ENCODE assay signal across 8 mouse cellular contexts in the genomic region with DNA sequence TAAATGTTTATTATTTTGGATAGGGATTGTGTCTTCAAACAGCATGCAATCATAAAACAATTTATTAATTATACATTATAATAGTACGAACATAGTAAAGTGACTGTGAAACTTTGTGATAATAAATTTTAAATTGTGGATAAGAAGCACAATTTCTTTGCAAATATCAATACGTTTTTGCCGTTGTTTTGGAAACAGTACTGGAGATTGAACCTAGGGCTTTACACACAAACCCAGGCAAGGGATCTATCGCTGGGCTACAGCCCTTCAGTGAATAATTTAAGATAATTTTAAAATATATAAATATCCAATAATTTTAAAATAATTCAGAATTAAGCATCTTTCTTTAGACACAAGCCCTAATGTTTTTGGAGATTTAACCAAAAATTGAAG. TPM values are rescaled to one million over a fixed set of nuclear protein-coding genes. Genes with fewer than 3 reads are reported as not detected.
DNase-seq lines count a peak whose midpoint lies in the region; ATAC-seq and TF ChIP-seq lines count a peak whose summit lies in the region.

No protein-coding gene starts in this region.

- H3K9me3 ChIP-seq in forebrain, embryonic 13.5 days (replicated peaks): no peaks in the 10 kb centered on the region
- no peaks in the 10 kb centered on the region for H3K9me3 ChIP-seq in intestine, embryonic 15.5 days
- no peaks in the 10 kb centered on the region for H3K9me3 ChIP-seq in midbrain, embryonic 16.5 days (replicated peaks; ENCODE audit: control insufficient read depth, low read length, poor library complexity, severe bottlenecking)

- H3K27me3 ChIP-seq in forebrain, embryonic 13.5 days: no peaks in the 10 kb centered on the region
- no peaks in the 10 kb centered on the region; the same call in 1 of the 2 replicates for H3K27me3 ChIP-seq in intestine, embryonic 15.5 days (replicated peaks)
- H3K27me3 ChIP-seq in midbrain, embryonic 16.5 days (ENCODE audit: control insufficient read depth, insufficient read depth, low read depth, low read length): peaks cover 2% of the 10 kb centered on the region; the same call in 1 of the 2 replicates

- no peak for TF ChIP-seq CTCF in layer of hippocampus, adult 2 months (conservative IDR thresholded peaks at IDR 0.05)

- H3K9ac ChIP-seq in forebrain, embryonic 13.5 days: no peak overlapping the region
- H3K9ac ChIP-seq in intestine, embryonic 15.5 days: no peak overlapping the region
- no peak overlapping the region for H3K9ac ChIP-seq in midbrain, embryonic 16.5 days (ENCODE audit: low read depth, low read length)

- H3K36me3 ChIP-seq in forebrain, embryonic 13.5 days (ENCODE audit: poor library complexity, severe bottlenecking): no peaks in the 10 kb centered on the region
- no peaks in the 10 kb centered on the region for H3K36me3 ChIP-seq in intestine, embryonic 15.5 days
- H3K36me3 ChIP-seq in midbrain, embryonic 16.5 days (ENCODE audit: control insufficient read depth, insufficient read depth, low read length): no peaks in the 10 kb centered on the region

- peak overlapping the region; percentile 55 for H3K4me3 ChIP-seq in layer of hippocampus, adult 2 months
- no peak overlapping the region for H3K4me3 ChIP-seq in forebrain, embryonic 13.5 days
- no peak overlapping the region for H3K4me3 ChIP-seq in intestine, embryonic 15.5 days (replicated peaks)
- peak overlapping the region; percentile 48; the same call in 1 of the 2 replicates for H3K4me3 ChIP-seq in midbrain, embryonic 16.5 days (ENCODE audit: low read depth, low read length)

- no peaks in the 10 kb centered on the region for H3K4me1 ChIP-seq in forebrain, embryonic 13.5 days
- H3K4me1 ChIP-seq in intestine, embryonic 15.5 days (replicated peaks): no peaks in the 10 kb centered on the region
- no peaks in the 10 kb centered on the region for H3K4me1 ChIP-seq in midbrain, embryonic 16.5 days (ENCODE audit: control insufficient read depth, insufficient read depth, low read length)

- no peak for DNase-seq in layer of hippocampus, adult 2 months (ENCODE audit: low spot score in 2 of 2)
- DNase-seq in layer of hippocampus, postnatal 14 days (ENCODE audit: low spot score in 2 of 2): no peak
- DNase-seq in thymus, postnatal 14 days: no peak
- no peak for DNase-seq in right cerebral cortex, postnatal 14 days
- no peak for DNase-seq in urinary bladder, postnatal 25 days (ENCODE audit: low spot score)

- H3K4me2 ChIP-seq in forebrain, embryonic 13.5 days: peak overlapping the region; percentile 59; the same call in 1 of the 2 replicates
- peak overlapping the region; percentile 69 for H3K4me2 ChIP-seq in intestine, embryonic 15.5 days (replicated peaks)
- peak overlapping the region; percentile 53 for H3K4me2 ChIP-seq in midbrain, embryonic 16.5 days (ENCODE audit: low read length)

- ATAC-seq in forebrain, embryonic 13.5 days: peak; percentile 46; the same call in 1 of the 2 replicates
- ATAC-seq in intestine, embryonic 15.5 days: peak; percentile 60
- ATAC-seq in midbrain, embryonic 16.5 days: peak; percentile 68

- WGBS in forebrain, embryonic 13.5 days: 85% methylated on average over 4 of the region's 4 CpGs
- 83% methylated on average over 4 of the region's 4 CpGs for WGBS in intestine, embryonic 15.5 days
- WGBS in midbrain, embryonic 16.5 days: 87% methylated on average over 4 of the region's 4 CpGs

- H3K27ac ChIP-seq in layer of hippocampus, adult 2 months: peak overlapping the region; percentile 77; the same call in 1 of the 2 replicates
- H3K27ac ChIP-seq in forebrain, embryonic 13.5 days: no peak overlapping the region
- no peak overlapping the region for H3K27ac ChIP-seq in intestine, embryonic 15.5 days
- H3K27ac ChIP-seq in midbrain, embryonic 16.5 days (ENCODE audit: low read length): no peak overlapping the region

RNA-seq across cellular contexts. Expression of a gene that starts 8.5 kb away (rescaled TPM):
- 1 to 10 TPM; 1.6 to 1.7 TPM for total RNA-seq in layer of hippocampus, adult 2 months (2021)
- 1 to 10 TPM; 1.3 to 1.5 TPM for total RNA-seq in layer of hippocampus, postnatal 14 days (2021)
- 0.28 and 0.44 TPM in 2 replicates for polyA plus RNA-seq in forebrain, embryonic 13.5 days (2015; fragmentation: Nextera tagmentation; extraction: Ambion mirVana)
- polyA plus RNA-seq in intestine, embryonic 15.5 days (2015; fragmentation: Nextera tagmentation; extraction: Ambion mirVana): 0.26 and 0.27 TPM in 2 replicates
- polyA plus RNA-seq in midbrain, embryonic 16.5 days (2015; fragmentation: Nextera tagmentation; extraction: Ambion mirVana): 0.20 and 0.37 TPM in 2 replicates

RNA-seq across cellular contexts. Expression of a gene that starts 58.0 kb away (rescaled TPM):
- 100 to 1,000 TPM; 192 to 193 TPM for total RNA-seq in layer of hippocampus, adult 2 months (2021)
- 100 to 1,000 TPM; 424 to 503 TPM for total RNA-seq in layer of hippocampus, postnatal 14 days (2021)
- polyA plus RNA-seq in forebrain, embryonic 13.5 days (2015; fragmentation: Nextera tagmentation; extraction: Ambion mirVana): 322 and 362 TPM in 2 replicates
- polyA plus RNA-seq in intestine, embryonic 15.5 days (2015; fragmentation: Nextera tagmentation; extraction: Ambion mirVana): 235 and 254 TPM in 2 replicates
- 635 and 644 TPM in 2 replicates for polyA plus RNA-seq in midbrain, embryonic 16.5 days (2015; fragmentation: Nextera tagmentation; extraction: Ambion mirVana)

Comparison
In these comparisons a context has a peak if more than half of its experiments do, and no peak if none do; other contexts are left out.
1. H3K4me3 ChIP-seq: peak in layer of hippocampus, adult 2 months (single experiment) and midbrain, embryonic 16.5 days (single experiment); none in forebrain, embryonic 13.5 days (single experiment) and intestine, embryonic 15.5 days (single experiment).
2. Peak in every context shown above with its lines, with median percentiles within 50 percentile points of each other: ATAC-seq and H3K4me2 ChIP-seq.